Mouse (Mus musculus): Measurements from ENCODE around the gene Mcm3. TPM values are rescaled to one million over a fixed set of nuclear protein-coding genes. Genes with fewer than 3 reads are reported as not detected.
A peak's percentile ranks its signal among the peaks of the same experiment; 100 is the strongest.

Mcm3 gene
- polyA plus RNA-seq, 1 experiment from 2014 or later = 310 TPM

- no peak for DNase-seq (ENCODE audit: extremely low spot score, low spot score)
- WGBS = 88% methylated on average over 1 of the region's 1 CpGs
- H3K36me3 ChIP-seq (replicated peaks) = no peaks in the 10 kb centered on the region
These were observed 10.4 kb upstream of the Mcm3 start for GRCm38 (mm10) chr1:20830546-20830945.

GRCm38 (mm10) chr1:20828061-20828460, 7.9 kb upstream of the Mcm3 start:
- Histone ChIP-seq H3K4me1 (peaks cover 17% of the 10 kb centered on the region), H3K9me3 (no peaks in the 10 kb centered on the region), H3K27ac (no peak overlapping the region), H3K36me3 (replicated peaks) (no peaks in the 10 kb centered on the region), H3K27me3 (ENCODE audit: poor library complexity, severe bottlenecking) (no peaks in the 10 kb centered on the region), H3K4me3 (no peak overlapping the region)
- 95% methylated on average over 2 of the region's 2 CpGs for WGBS
- no peak for DNase-seq (ENCODE audit: extremely low spot score, low spot score)

More at GRCm38 (mm10) chr1:20830546-20830945, 10.4 kb upstream of the Mcm3 start:
- H3K27ac ChIP-seq = no peak overlapping the region
- H3K4me3 ChIP-seq = no peak overlapping the region
- no peaks in the 10 kb centered on the region for H3K27me3 ChIP-seq (ENCODE audit: poor library complexity, severe bottlenecking)
- no peaks in the 10 kb centered on the region for H3K4me1 ChIP-seq
- H3K9me3 ChIP-seq = no peaks in the 10 kb centered on the region

GRCm38 (mm10) chr1:20825036-20825435, 4.9 kb upstream of the Mcm3 start:
- no peak for DNase-seq (ENCODE audit: extremely low spot score, low spot score)
- H3K27me3 ChIP-seq (ENCODE audit: poor library complexity, severe bottlenecking) = no peaks in the 10 kb centered on the region
- H3K36me3 ChIP-seq (replicated peaks) = no peaks in the 10 kb centered on the region
- peak overlapping the region; percentile 51; the same call in 1 of the 2 replicates for H3K27ac ChIP-seq
- H3K4me3 ChIP-seq = no peak overlapping the region
- H3K9me3 ChIP-seq = no peaks in the 10 kb centered on the region
- peaks cover 20% of the 10 kb centered on the region for H3K4me1 ChIP-seq

GRCm38 (mm10) chr1:20823906-20824305, 3.8 kb upstream of the Mcm3 start:
- Histone ChIP-seq H3K27ac (peak overlapping the region; percentile 79; the same call in 1 of the 2 replicates), H3K4me1 (peaks cover 21% of the 10 kb centered on the region), H3K4me3 (no peak overlapping the region), H3K27me3 (ENCODE audit: poor library complexity, severe bottlenecking) (no peaks in the 10 kb centered on the region), H3K9me3 (no peaks in the 10 kb centered on the region), H3K36me3 (replicated peaks) (no peaks in the 10 kb centered on the region)
- 23% methylated on average over 2 of the region's 2 CpGs for WGBS
- DNase-seq (ENCODE audit: extremely low spot score, low spot score) = no peak

GRCm38 (mm10) chr1:20823471-20823870, 3.4 kb upstream of the Mcm3 start:
- no peak overlapping the region for H3K4me3 ChIP-seq
- no peaks in the 10 kb centered on the region for H3K27me3 ChIP-seq (ENCODE audit: poor library complexity, severe bottlenecking)
- DNase-seq (ENCODE audit: extremely low spot score, low spot score) = no peak
- H3K4me1 ChIP-seq = peaks cover 25% of the 10 kb centered on the region
- peak overlapping the region; percentile 79 for H3K27ac ChIP-seq
- WGBS = 44% methylated on average over 4 of the region's 4 CpGs
- peaks cover under 1% of the 10 kb centered on the region; the same call in 1 of the 2 replicates for H3K36me3 ChIP-seq (replicated peaks)
- no peaks in the 10 kb centered on the region for H3K9me3 ChIP-seq

- H3K4me3 ChIP-seq = no peak overlapping the region
- no peaks in the 10 kb centered on the region for H3K27me3 ChIP-seq (ENCODE audit: poor library complexity, severe bottlenecking)
- H3K9me3 ChIP-seq = no peaks in the 10 kb centered on the region
- peaks cover 35% of the 10 kb centered on the region for H3K4me1 ChIP-seq
- H3K27ac ChIP-seq = no peak overlapping the region
- peaks cover 26% of the 10 kb centered on the region for H3K36me3 ChIP-seq (replicated peaks)
- no peak for DNase-seq (ENCODE audit: extremely low spot score, low spot score)
- 92% methylated on average over 4 of the region's 4 CpGs for WGBS
These were observed 847 bp upstream of the Mcm3 start for GRCm38 (mm10) chr1:20820959-20821358.

GRCm38 (mm10) chr1:20817596-20817995, 2.5 kb downstream of the Mcm3 start:
- no peaks in the 10 kb centered on the region for H3K27me3 ChIP-seq (ENCODE audit: poor library complexity, severe bottlenecking)
- peaks cover 15% of the 10 kb centered on the region for H3K4me1 ChIP-seq
- 75% methylated on average over 12 of the region's 12 CpGs for whole genome bisulfite sequencing
- DNase-seq (ENCODE audit: extremely low spot score, low spot score) = no peak
- H3K36me3 ChIP-seq (replicated peaks) = peaks cover 60% of the 10 kb centered on the region
- H3K27ac ChIP-seq = no peak overlapping the region
- H3K9me3 ChIP-seq = no peaks in the 10 kb centered on the region
- H3K4me3 ChIP-seq = peak overlapping the region; percentile 83

- Histone ChIP-seq H3K4me3 (0 out of 2 replicates have a peak overlapping the region, but pooled peaks have one; percentile 83), H3K9me3 (no peaks in the 10 kb centered on the region), H3K36me3 (replicated peaks) (peaks cover 64% of the 10 kb centered on the region), H3K27ac (no peak overlapping the region), H3K4me1 (peaks cover 15% of the 10 kb centered on the region), H3K27me3 (ENCODE audit: poor library complexity, severe bottlenecking) (no peaks in the 10 kb centered on the region)
- 90% methylated on average over 9 of the region's 9 CpGs for WGBS
- no peak for DNase-seq (ENCODE audit: extremely low spot score, low spot score)
These were observed 2.9 kb downstream of the Mcm3 start for GRCm38 (mm10) chr1:20817172-20817571.

- Histone ChIP-seq H3K36me3 (replicated peaks) (peaks cover 90% of the 10 kb centered on the region), H3K9me3 (no peaks in the 10 kb centered on the region), H3K27ac (no peak overlapping the region), H3K4me3 (no peak overlapping the region), H3K27me3 (ENCODE audit: poor library complexity, severe bottlenecking) (no peaks in the 10 kb centered on the region), H3K4me1 (peaks cover 15% of the 10 kb centered on the region)
- WGBS = 90% methylated on average over 8 of the region's 8 CpGs
- DNase-seq (ENCODE audit: extremely low spot score, low spot score) = no peak
These were observed 5.6 kb downstream of the Mcm3 start for GRCm38 (mm10) chr1:20814521-20814920.

- WGBS = 96% methylated on average over 10 of the region's 10 CpGs
- Histone ChIP-seq H3K4me3 (no peak overlapping the region), H3K36me3 (replicated peaks) (peaks cover 100% of the 10 kb centered on the region), H3K27ac (no peak overlapping the region), H3K4me1 (no peaks in the 10 kb centered on the region), H3K9me3 (no peaks in the 10 kb centered on the region), H3K27me3 (ENCODE audit: poor library complexity, severe bottlenecking) (no peaks in the 10 kb centered on the region)
- no peak for DNase-seq (ENCODE audit: extremely low spot score, low spot score)
These were observed 15.6 kb downstream of the Mcm3 start for GRCm38 (mm10) chr1:20804526-20804925.

GRCm38 (mm10) chr1:20801682-20802390, 18.3 kb downstream of the Mcm3 start:
- no peaks in the 10 kb centered on the region for H3K9me3 ChIP-seq
- H3K27me3 ChIP-seq (ENCODE audit: poor library complexity, severe bottlenecking) = no peaks in the 10 kb centered on the region
- no peaks in the 10 kb centered on the region for H3K4me1 ChIP-seq
- H3K4me3 ChIP-seq = no peak overlapping the region
- no peak for DNase-seq (ENCODE audit: extremely low spot score, low spot score)
- no peak overlapping the region for H3K27ac ChIP-seq
- WGBS = 89% methylated on average over 8 of the region's 8 CpGs
- H3K36me3 ChIP-seq (replicated peaks) = peaks cover 97% of the 10 kb centered on the region

GRCm38 (mm10) chr1:20801275-20801674, 18.8 kb downstream of the Mcm3 start:
- WGBS = 98% methylated on average over 2 of the region's 2 CpGs
- no peaks in the 10 kb centered on the region for H3K9me3 ChIP-seq
- no peaks in the 10 kb centered on the region for H3K4me1 ChIP-seq
- H3K27ac ChIP-seq = no peak overlapping the region
- no peak for DNase-seq (ENCODE audit: extremely low spot score, low spot score)
- H3K27me3 ChIP-seq (ENCODE audit: poor library complexity, severe bottlenecking) = no peaks in the 10 kb centered on the region
- peaks cover 92% of the 10 kb centered on the region for H3K36me3 ChIP-seq (replicated peaks)
- no peak overlapping the region for H3K4me3 ChIP-seq

GRCm38 (mm10) chr1:20795178-20795577, 24.9 kb downstream of the Mcm3 start:
- WGBS = 92% methylated on average over 5 of the region's 5 CpGs
- Histone ChIP-seq H3K4me1 (no peaks in the 10 kb centered on the region), H3K9me3 (no peaks in the 10 kb centered on the region)

More at GRCm38 (mm10) chr1:20795178-20795577, 24.9 kb downstream of the Mcm3 start:
- Histone ChIP-seq H3K4me3 (no peak overlapping the region), H3K27me3 (ENCODE audit: poor library complexity, severe bottlenecking) (no peaks in the 10 kb centered on the region), H3K36me3 (replicated peaks) (peaks cover 31% of the 10 kb centered on the region), H3K27ac (no peak overlapping the region)
- DNase-seq (ENCODE audit: extremely low spot score, low spot score) = no peak
